Mouse (Mus musculus) MEL (cell line): Measurements from ENCODE around the gene Urod.

Source experiments
- BHLHE40 ChIP-seq: IDR thresholded peaks from 2 replicates; pipeline ENCODE4 v1.6.1; 2012; ENCODE audit warnings: low read depth, mild to moderate bottlenecking, inconsistent platforms, low read length, improper control_type of control experiment, borderline replicate concordance
- CTCF ChIP-seq, 3 experiments: IDR thresholded peaks in 2 of 3; conservative IDR thresholded peaks in 1 of 3; 2 replicates each; pipeline ENCODE4 v1.5.1; 2011 to 2012; ENCODE audit warnings: low read length in 3 of 3, low read depth in 2 of 3, mild to moderate bottlenecking in 2 of 3, improper control_type of control experiment in 1 of 3, inconsistent platforms in 1 of 3, mixed read lengths in 1 of 3, moderate library complexity in 1 of 3; ENCODE audit not compliant: control insufficient read depth in 1 of 3, insufficient read depth in 1 of 3, poor library complexity in 1 of 3, severe bottlenecking in 1 of 3
- MAX ChIP-seq: IDR thresholded peaks from 2 replicates; pipeline ENCODE4 v1.6.1; 2011; ENCODE audit warnings: low read length, improper control_type of control experiment
- MEF2A ChIP-seq: IDR thresholded peaks from 2 replicates; pipeline ENCODE4 v1.6.1; 2014; ENCODE audit warnings: low read depth, mild to moderate bottlenecking, inconsistent platforms, low read length, improper control_type of control experiment; ENCODE audit not compliant: poor library complexity, insufficient replicate concordance, severe bottlenecking; ENCODE audit errors: extremely low read depth
- NRF1 ChIP-seq: IDR thresholded peaks from 2 replicates; pipeline ENCODE4 v1.6.1; 2014; ENCODE audit warnings: low read depth, mild to moderate bottlenecking, inconsistent platforms, low read length, improper control_type of control experiment, moderate library complexity; ENCODE audit not compliant: poor library complexity, insufficient read depth, severe bottlenecking
- POLR2A ChIP-seq, 2 experiments: IDR thresholded peaks; 2 replicates each; pipeline ENCODE4 v1.6.1; 2011 to 2012; ENCODE audit warnings: low read length in 2 of 2, mild to moderate bottlenecking in 2 of 2, control low read depth in 1 of 2, improper control_type of control experiment in 1 of 2, low read depth in 1 of 2, moderate library complexity in 1 of 2; ENCODE audit not compliant: control insufficient read depth in 1 of 2, insufficient read depth in 1 of 2, poor library complexity in 1 of 2
- POLR2AphosphoS2 ChIP-seq: IDR thresholded peaks from 2 replicates; pipeline ENCODE4 v1.6.1; 2011; ENCODE audit warnings: low read length, improper control_type of control experiment
- USF2 ChIP-seq, 2 experiments: IDR thresholded peaks; 2 replicates each; pipeline ENCODE4 v1.6.1; 2011 to 2012; ENCODE audit warnings: improper control_type of control experiment in 2 of 2, low read length in 2 of 2, borderline replicate concordance in 1 of 2, inconsistent platforms in 1 of 2, low read depth in 1 of 2, mild to moderate bottlenecking in 1 of 2; ENCODE audit not compliant: insufficient read depth in 1 of 2
- ZMIZ1 ChIP-seq: IDR thresholded peaks from 2 replicates; pipeline ENCODE4 v1.6.1; 2012; ENCODE audit warnings: low read depth, mild to moderate bottlenecking, inconsistent platforms, low read length, improper control_type of control experiment, moderate library complexity

DNA sequence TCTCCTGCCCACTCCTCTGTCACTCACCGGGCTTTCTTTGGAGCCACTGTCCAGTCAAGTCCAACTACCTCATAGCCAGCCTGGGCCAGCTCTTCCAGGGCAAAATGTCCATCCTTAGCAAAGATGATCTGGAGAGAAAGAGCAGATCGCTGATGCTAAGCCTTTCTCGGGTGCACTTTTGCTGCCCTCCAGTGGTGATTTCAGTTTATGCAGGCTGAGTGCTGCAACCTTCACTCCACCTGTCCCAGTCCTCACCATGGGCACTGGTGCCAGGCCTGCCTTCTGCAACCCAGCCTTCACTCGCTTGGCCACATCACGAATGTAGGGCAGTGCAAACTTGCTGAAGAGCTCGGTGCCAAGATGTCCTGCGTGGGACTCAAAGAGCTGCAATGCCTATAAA, 2.8 kb downstream of the Urod start:
- no peak for TF ChIP-seq MAX
- no peak for TF ChIP-seq MEF2A
- TF ChIP-seq CTCF (IDR thresholded peaks at IDR 0.05 in 2 of 3, conservative IDR thresholded peaks at IDR 0.05 in 1 of 3; ENCODE audit: control insufficient read depth in 1 of 3, insufficient read depth in 1 of 3, low read depth in 2 of 3, low read length in 3 of 3, poor library complexity in 1 of 3, severe bottlenecking in 1 of 3): peak; percentile 76 to 95 (median 85)
- no peak for TF ChIP-seq POLR2A (IDR thresholded peaks at IDR 0.05; ENCODE audit: control insufficient read depth in 1 of 2, insufficient read depth in 1 of 2, low read depth in 1 of 2, low read length in 2 of 2, poor library complexity in 1 of 2)
- TF ChIP-seq BHLHE40: peak; percentile 34
- no peak for TF ChIP-seq USF2 (IDR thresholded peaks at IDR 0.05; ENCODE audit: borderline replicate concordance in 1 of 2, insufficient read depth in 1 of 2, low read depth in 1 of 2, low read length in 2 of 2)
- no peak for TF ChIP-seq ZMIZ1
- TF ChIP-seq NRF1: no peak
- TF ChIP-seq POLR2AphosphoS2: no peak
